Mouse (Mus musculus): ENCODE measurements around the gene Ahsa1. TPM values are rescaled to one million over a fixed set of nuclear protein-coding genes. Genes with fewer than 3 reads are reported as not detected.
"Not testable (repeated sequence)": the region's sequence is repeated elsewhere in the genome, so short reads cannot be mapped to it uniquely, and the experiment has no call there.

Gene Ahsa1
- polyA plus RNA-seq, 1 experiment: 90.4 TPM

DNA sequence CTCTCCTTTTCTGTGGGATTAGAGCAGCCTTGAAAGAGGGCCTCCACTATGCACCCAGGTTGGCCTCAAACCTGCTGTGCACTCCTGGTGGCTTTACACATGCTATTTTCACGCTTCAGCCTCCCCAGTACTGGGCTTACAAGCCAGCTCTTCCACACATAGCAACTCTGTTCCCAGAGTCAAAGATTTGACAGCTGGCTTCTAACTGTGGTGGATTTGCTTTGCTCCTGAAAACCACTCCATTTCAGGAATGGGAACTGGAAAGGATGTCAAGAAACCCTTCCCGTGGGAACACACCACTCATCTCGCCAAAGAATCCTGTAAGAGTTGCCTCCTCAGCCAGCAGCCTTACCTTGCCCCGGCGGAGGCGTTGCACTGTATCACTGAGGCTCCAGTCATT lies 12.4 kb upstream of the Ahsa1 start:
- Histone ChIP-seq H3K9me3 (no peaks in the 10 kb centered on the region), H3K27me3 (replicated peaks) (no peaks in the 10 kb centered on the region), H3K36me3 (replicated peaks; ENCODE audit: low read length) (peaks cover 94% of the 10 kb centered on the region), H3K4me3 (replicated peaks) (no peak overlapping the region), H3K4me1 (peaks cover 13% of the 10 kb centered on the region)
- TF ChIP-seq GATA1 (IDR thresholded peaks at IDR 0.05; ENCODE audit: borderline replicate concordance, low read length) (no peak), FLI1 (IDR thresholded peaks at IDR 0.05; ENCODE audit: low read length) (no peak)

DNA sequence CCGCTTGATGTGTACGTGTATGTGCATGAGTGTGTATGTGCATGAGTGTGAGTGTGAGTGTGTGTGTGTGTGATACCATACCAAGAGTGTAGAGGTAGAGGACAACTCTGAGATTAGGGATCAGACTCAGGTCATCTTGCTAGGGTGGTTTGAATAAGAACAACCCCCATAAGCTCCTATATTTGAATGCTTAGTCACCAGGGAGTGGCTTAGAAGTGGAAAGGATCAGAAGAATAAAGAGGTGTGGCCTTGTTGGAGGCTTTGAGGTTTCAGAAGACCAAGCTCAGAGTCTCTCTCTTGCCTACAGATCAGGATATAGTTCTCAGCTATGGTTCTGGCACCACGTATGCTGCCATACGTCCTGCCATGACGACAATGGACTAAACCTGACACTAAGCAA lies 9.7 kb upstream of the Ahsa1 start:
- Histone ChIP-seq H3K4me3 (replicated peaks) (no peak overlapping the region), H3K9me3 (no peaks in the 10 kb centered on the region), H3K27me3 (replicated peaks) (no peaks in the 10 kb centered on the region), H3K4me1 (peaks cover 13% of the 10 kb centered on the region), H3K36me3 (replicated peaks; ENCODE audit: low read length) (peaks cover 91% of the 10 kb centered on the region)
- TF ChIP-seq FLI1 (IDR thresholded peaks at IDR 0.05; ENCODE audit: low read length): no peak
- no peak for TF ChIP-seq GATA1 (IDR thresholded peaks at IDR 0.05; ENCODE audit: borderline replicate concordance, low read length)

DNA sequence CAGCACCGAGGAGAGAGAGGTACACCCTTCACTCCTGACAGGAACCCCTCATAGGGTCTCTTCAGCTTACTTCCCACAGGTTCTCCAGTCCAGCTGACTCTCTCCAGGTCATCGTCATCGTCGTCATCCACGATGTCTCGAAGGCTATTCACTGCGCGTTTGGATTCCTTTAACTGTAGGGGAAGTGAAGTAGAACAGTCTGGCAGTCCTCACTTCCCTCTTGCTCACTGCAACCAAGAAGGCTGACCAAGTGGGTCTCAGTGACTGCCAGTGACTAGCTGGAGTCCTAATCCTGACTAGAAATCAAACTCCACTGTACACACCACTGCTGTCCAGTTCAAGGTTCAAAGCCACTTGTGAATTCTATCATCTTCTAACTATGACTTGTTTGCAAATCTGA lies 5.7 kb upstream of the Ahsa1 start:
- Histone ChIP-seq H3K36me3 (replicated peaks; ENCODE audit: low read length) (peaks cover 81% of the 10 kb centered on the region), H3K27me3 (replicated peaks) (no peaks in the 10 kb centered on the region), H3K4me1 (peaks cover 25% of the 10 kb centered on the region), H3K4me3 (replicated peaks) (no peak overlapping the region), H3K9me3 (no peaks in the 10 kb centered on the region)
- TF ChIP-seq GATA1 (IDR thresholded peaks at IDR 0.05; ENCODE audit: borderline replicate concordance, low read length) (no peak), FLI1 (IDR thresholded peaks at IDR 0.05; ENCODE audit: low read length) (no peak)

DNA sequence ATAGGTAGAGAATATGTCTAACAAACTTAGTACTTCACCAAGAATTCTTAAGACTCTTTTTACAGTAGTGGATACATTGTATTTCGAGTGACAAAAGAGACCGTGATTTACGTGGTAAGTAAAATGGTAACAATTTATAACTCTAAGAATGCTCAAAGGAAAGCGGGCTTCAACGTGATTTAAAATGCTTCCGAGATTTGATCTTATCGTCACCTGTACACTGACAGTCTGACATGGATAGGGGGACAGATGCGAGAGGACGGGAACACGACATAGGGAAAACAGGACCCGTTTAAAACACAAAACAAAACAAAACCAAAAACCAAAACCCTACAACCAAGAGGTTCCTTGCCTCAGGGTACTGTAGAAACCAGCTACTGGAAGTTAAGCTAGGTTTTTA lies 835 bp upstream of the Ahsa1 start:
- Histone ChIP-seq H3K9me3 (no peaks in the 10 kb centered on the region), H3K4me3 (replicated peaks) (peak overlapping the region; percentile 94), H3K27me3 (replicated peaks) (no peaks in the 10 kb centered on the region), H3K36me3 (replicated peaks; ENCODE audit: low read length) (peaks cover 62% of the 10 kb centered on the region), H3K4me1 (peaks cover 36% of the 10 kb centered on the region)
- TF ChIP-seq FLI1 (IDR thresholded peaks at IDR 0.05; ENCODE audit: low read length) (no peak), GATA1 (IDR thresholded peaks at IDR 0.05; ENCODE audit: borderline replicate concordance, low read length) (no peak)

DNA sequence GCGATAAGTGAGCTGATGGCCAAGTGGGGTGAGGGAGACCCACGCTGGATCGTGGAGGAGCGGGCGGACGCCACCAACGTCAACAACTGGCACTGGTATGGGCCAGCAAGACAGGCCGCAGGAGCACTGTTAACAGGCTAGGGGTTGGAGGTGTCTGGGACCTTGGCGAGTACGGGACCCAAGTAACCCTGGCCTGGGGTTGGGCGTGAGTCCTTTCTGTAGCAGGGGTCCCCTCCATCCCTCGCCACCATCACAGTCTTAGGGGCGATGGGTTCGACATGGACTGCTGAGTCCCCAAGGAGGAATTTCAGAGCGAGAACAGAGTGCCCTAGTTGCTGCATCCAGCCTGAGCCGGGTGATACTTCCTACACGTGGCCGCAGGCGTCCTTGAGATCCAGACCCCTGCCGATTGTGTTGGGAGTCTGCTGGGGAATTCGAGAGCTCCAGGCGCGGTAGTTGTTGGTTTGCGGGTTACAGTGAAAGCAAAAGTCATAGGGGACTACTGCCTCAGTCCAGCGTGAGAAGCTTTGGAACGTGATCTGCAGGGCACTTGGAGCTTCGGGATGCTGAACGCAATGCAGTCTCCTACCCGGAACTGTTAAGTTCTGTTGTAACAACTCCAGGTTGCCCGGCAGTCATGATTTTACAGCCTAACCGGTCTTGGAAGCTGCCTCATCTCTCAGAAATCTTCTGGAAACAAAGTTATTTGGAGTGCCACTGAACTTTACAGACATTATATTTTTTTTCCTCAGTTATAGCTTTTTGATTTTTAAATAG lies 736 bp downstream of the Ahsa1 start:
- Histone ChIP-seq H3K36me3 (replicated peaks; ENCODE audit: low read length) (peaks cover 62% of the 10 kb centered on the region), H3K4me1 (peaks cover 36% of the 10 kb centered on the region), H3K9me3 (no peaks in the 10 kb centered on the region), H3K27me3 (replicated peaks) (no peaks in the 10 kb centered on the region), H3K4me3 (replicated peaks) (peak overlapping the region; percentile 94)
- no peak for TF ChIP-seq GATA1 (IDR thresholded peaks at IDR 0.05; ENCODE audit: borderline replicate concordance, low read length)
- TF ChIP-seq FLI1 (IDR thresholded peaks at IDR 0.05; ENCODE audit: low read length): no peak

DNA sequence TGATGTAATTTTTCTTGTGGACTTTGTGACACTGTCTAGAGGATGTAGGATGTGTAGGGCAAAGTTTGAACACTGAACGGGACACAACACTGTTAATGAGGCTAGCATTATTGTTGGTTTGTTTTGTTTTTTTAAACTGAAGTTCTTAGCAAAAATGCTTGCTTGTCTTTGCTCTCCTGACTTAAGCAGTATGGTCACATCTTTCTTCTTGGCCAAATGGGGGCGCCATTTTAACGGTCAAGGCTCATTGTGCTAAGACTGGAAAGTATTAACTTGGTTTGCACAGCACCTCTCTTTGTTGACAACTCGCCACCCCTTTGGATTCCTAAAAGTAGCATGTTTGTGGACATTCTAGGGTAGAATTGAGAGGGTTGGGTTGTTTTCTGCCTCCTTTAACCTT lies 1.4 kb downstream of the Ahsa1 start:
- Histone ChIP-seq H3K9me3 (no peaks in the 10 kb centered on the region), H3K36me3 (replicated peaks; ENCODE audit: low read length) (peaks cover 62% of the 10 kb centered on the region), H3K4me1 (peaks cover 36% of the 10 kb centered on the region), H3K27me3 (replicated peaks) (no peaks in the 10 kb centered on the region), H3K4me3 (replicated peaks) (peak overlapping the region; percentile 94)
- no peak for TF ChIP-seq GATA1 (IDR thresholded peaks at IDR 0.05; ENCODE audit: borderline replicate concordance, low read length)
- TF ChIP-seq FLI1 (IDR thresholded peaks at IDR 0.05; ENCODE audit: low read length): no peak

DNA sequence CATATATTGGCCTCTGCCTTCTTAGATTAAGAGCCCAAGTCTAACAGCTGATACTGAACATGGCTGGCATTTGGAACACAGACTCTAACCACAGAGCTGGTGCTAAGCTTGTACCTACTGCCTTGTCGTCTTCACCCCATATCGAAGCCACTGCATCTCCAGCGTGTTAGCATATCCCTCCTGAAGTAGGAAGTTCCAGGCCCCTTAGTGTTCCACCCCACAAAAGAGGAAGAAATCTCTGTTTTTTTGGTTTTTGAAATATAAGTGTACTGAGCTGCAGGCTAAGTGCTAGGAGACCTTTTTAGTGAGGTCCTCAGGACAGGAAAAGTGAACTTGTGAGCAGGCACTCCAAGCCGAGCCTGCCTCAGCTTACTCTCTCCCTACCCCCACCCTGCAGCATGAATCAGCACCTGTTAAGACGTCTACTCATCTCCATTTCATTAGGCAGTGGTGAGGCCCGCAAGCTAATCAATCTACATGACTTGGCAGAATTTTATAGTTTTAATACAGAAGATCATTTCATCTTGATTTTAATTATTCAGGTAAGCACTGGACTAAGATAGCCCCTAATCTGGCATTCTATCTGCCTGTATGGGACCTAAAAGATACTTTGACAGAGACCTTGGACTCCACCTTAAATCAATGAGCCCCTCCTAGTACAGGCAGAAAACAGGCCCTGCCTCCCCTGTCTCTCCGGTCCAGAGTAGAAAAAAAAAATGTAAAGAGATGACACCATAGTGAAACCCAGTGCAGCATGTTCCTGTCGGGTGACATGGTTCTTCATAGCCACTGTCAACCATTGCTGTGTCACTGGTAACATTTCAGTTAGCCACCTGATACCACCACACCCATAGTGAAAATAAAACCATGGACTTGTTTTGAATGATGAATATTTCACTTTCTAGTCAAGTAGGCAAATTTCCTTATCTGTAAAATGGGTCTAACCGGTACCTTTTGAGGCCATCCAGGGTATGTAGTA lies 8.9 kb downstream of the Ahsa1 start:
- peaks cover 66% of the 10 kb centered on the region for H3K4me1 ChIP-seq

DNA sequence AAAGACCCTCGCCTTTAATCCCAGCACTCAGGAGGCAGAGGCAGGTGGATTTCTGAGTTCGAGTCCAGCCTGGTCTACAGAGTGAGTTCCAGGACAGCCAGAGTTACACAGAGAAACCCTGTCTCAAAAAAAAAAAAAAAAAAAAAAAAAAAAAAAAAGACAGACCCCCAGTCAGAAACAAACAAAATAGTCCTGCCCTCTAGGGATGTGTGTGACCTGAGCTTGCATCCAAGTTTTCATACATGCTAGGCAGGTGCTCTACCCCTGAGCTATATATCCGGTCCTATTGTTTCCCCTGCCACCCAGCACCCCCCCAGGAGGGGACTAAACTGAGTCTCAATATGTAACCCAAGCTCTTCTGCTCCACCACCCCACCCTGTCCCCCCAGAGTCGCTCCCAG lies 11.0 kb downstream of the Ahsa1 start:
- not testable (repeated sequence) for H3K27me3 ChIP-seq (replicated peaks); H3K9me3 ChIP-seq; H3K4me3 ChIP-seq (replicated peaks)
- Histone ChIP-seq H3K36me3 (replicated peaks; ENCODE audit: low read length) (peaks cover 57% of the 10 kb centered on the region), H3K4me1 (peaks cover 86% of the 10 kb centered on the region)

More for the DNA sequence above, 8.9 kb downstream of the Ahsa1 start:
- TF ChIP-seq FLI1 (IDR thresholded peaks at IDR 0.05; ENCODE audit: low read length): no peak
- TF ChIP-seq GATA1 (IDR thresholded peaks at IDR 0.05; ENCODE audit: borderline replicate concordance, low read length): no peak
- Histone ChIP-seq H3K9me3 (no peaks in the 10 kb centered on the region), H3K4me3 (replicated peaks) (peak overlapping the region; percentile 9), H3K27me3 (replicated peaks) (no peaks in the 10 kb centered on the region), H3K36me3 (replicated peaks; ENCODE audit: low read length) (peaks cover 76% of the 10 kb centered on the region)

DNA sequence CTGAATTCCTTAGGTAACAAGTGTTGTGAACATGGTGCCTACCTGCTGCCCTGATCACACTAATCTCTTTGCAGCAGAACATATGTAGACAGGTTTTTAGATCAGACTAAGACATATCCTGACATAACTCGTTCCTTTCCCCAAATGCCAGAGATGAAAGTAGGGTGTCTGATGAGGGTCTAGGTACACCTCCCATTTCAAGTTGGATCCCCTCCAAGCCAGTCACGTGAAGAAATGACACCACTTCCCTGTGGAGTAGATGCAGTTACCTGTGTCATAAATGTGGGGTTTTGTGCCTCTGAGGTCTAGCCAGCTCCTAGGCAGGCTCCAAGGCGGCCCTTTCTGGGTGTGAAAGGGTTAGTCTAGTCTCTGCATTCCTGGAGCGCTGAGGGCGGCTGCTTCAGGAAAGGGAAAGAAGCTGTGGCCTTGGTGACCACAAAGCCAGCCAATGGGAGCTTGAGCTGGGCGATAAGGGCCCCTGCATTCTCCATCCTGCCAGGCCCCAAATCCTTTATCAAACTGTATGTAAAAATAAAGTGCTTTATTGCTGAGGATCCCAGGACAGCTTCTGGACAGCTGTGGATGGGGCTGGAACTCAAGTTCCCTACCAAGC lies 11.9 kb downstream of the Ahsa1 start:
- TF ChIP-seq GATA1 (IDR thresholded peaks at IDR 0.05; ENCODE audit: borderline replicate concordance, low read length) (no peak), FLI1 (IDR thresholded peaks at IDR 0.05; ENCODE audit: low read length) (no peak)
- peaks cover 50% of the 10 kb centered on the region for H3K36me3 ChIP-seq (replicated peaks; ENCODE audit: low read length)
- peaks cover 93% of the 10 kb centered on the region for H3K4me1 ChIP-seq

More for the DNA sequence above, 11.9 kb downstream of the Ahsa1 start:
- Histone ChIP-seq H3K9me3 (no peaks in the 10 kb centered on the region; the same call in 1 of the 2 replicates), H3K27me3 (replicated peaks) (peaks cover 2% of the 10 kb centered on the region), H3K4me3 (replicated peaks) (peak overlapping the region; percentile 79)

All from megakaryocyte, embryonic 14.5 days (primary cell).